Mouse (Mus musculus) hindbrain, postnatal 0 days (tissue): Measurements from ENCODE around the gene Nek2. TPM values are rescaled to one million over a fixed set of nuclear protein-coding genes. Genes with fewer than 3 reads are reported as not detected.

Experiments
- ATAC-seq: fragments of 200-750 bp; cut with Nextera tagmentation; 2 replicates; pipeline ENCODE4 v1.8.0; 2017; ENCODE audit warnings: mild to moderate bottlenecking, moderate TSS enrichment, moderate library complexity
- DNase-seq: peaks from one replicate; pipeline ENCODE4 v3.0.0-alpha.2; 2015; ENCODE audit warnings: low spot score
- H3K27ac ChIP-seq: fragments of 300-500 bp; sonication (generic); 2 replicates; pipeline ENCODE4 v1.5.1; 2014; ENCODE audit warnings: mild to moderate bottlenecking
- H3K27me3 ChIP-seq: fragments of 300-500 bp; sonication (generic); 2 replicates; pipeline ENCODE4 v1.6.1; 2014; ENCODE audit warnings: low read length, mixed read lengths; ENCODE audit not compliant: insufficient read depth
- H3K36me3 ChIP-seq: fragments of 300-500 bp; sonication (generic); 2 replicates; pipeline ENCODE4 v1.6.1; 2014; ENCODE audit warnings: low read length, mixed read lengths; ENCODE audit not compliant: insufficient read depth
- H3K4me1 ChIP-seq: fragments of 300-500 bp; sonication (generic); 2 replicates; pipeline ENCODE4 v1.6.1; 2014; ENCODE audit warnings: antibody characterized with exemption, low read length, mixed read lengths; ENCODE audit not compliant: insufficient read depth
- H3K4me2 ChIP-seq: fragments of 300-500 bp; sonication (generic); 2 replicates; pipeline ENCODE4 v1.6.1; 2014; ENCODE audit warnings: low read depth, mild to moderate bottlenecking, low read length, moderate library complexity, mixed read lengths
- H3K4me3 ChIP-seq: fragments of 300-500 bp; sonication (generic); 2 replicates; pipeline ENCODE4 v1.5.1; 2014; ENCODE audit warnings: low read length
- H3K9ac ChIP-seq: fragments of 300-500 bp; sonication (generic); replicated peaks from 2 replicates; pipeline ENCODE4 v1.6.1; 2014; ENCODE audit warnings: mild to moderate bottlenecking, low read length, moderate library complexity, mixed read lengths
- H3K9me3 ChIP-seq: fragments of 300-500 bp; sonication (generic); 2 replicates; pipeline ENCODE4 v1.6.1; 2016; ENCODE audit warnings: low read length, mixed read lengths
- CTCF ChIP-seq: IDR thresholded peaks from 2 replicates; pipeline ENCODE4 v1.5.1; 2016; ENCODE audit warnings: antibody characterized with exemption, control low read depth, low read depth
- WGBS: fragments of 180-500 bp; shearing (Covaris S2); extraction: QIAGEN DNeasy Blood & Tissue Kit; methylation state at CpG from one replicate; pipeline ENCODE4 v1.1.7; 2014; 5-methylcytosine and 5-hydroxymethylcytosine counted together
- polyA plus RNA-seq: library from polyadenylated mRNA; unstranded; fragments of >200 nt; fragmentation: Nextera tagmentation; extraction: Ambion mirVana; gene quantifications from 2 replicates; pipeline ENCODE4 v1.2.1, GENCODE M21; 2015
- total RNA-seq: library from RNA; depleted of rRNA; stranded (reverse); fragments of >200 nt; gene quantifications from 2 replicates; pipeline ENCODE4 v1.2.3, GENCODE M21; 2014

Gene Nek2
- total and polyA plus RNA-seq, 2 experiments from 2014 or later: 7.7 to 9.1 TPM

GRCm38 (mm10) chr1:191829124-191829523 lies 7.9 kb downstream of the Nek2 start:
- Histone ChIP-seq H3K4me2 (no peak overlapping the region), H3K27me3 (no peaks in the 10 kb centered on the region), H3K9ac (no peak overlapping the region), H3K4me1 (no peaks in the 10 kb centered on the region), H3K4me3 (no peak overlapping the region), H3K27ac (no peak overlapping the region), H3K36me3 (no peaks in the 10 kb centered on the region; the same call in 1 of the 2 replicates), H3K9me3 (no peaks in the 10 kb centered on the region)
- peak; percentile 23 for DNase-seq
- peak; percentile 59 for TF ChIP-seq CTCF
- WGBS: 86% methylated on average over 3 of the region's 3 CpGs
- ATAC-seq: 0 out of 2 replicates have a peak, but pooled peaks have one; percentile 32

- Histone ChIP-seq H3K36me3 (no peaks in the 10 kb centered on the region), H3K4me3 (no peak overlapping the region), H3K9ac (no peak overlapping the region), H3K4me1 (no peaks in the 10 kb centered on the region), H3K27ac (no peak overlapping the region), H3K9me3 (no peaks in the 10 kb centered on the region), H3K27me3 (no peaks in the 10 kb centered on the region), H3K4me2 (no peak overlapping the region)
- ATAC-seq: no peak
- no peak for TF ChIP-seq CTCF
- no peak for DNase-seq
- 97% methylated on average over 6 of the region's 6 CpGs for WGBS
Measured at GRCm38 (mm10) chr1:191833396-191833795, 12.2 kb downstream of the Nek2 start.

GRCm38 (mm10) chr1:191834825-191835224 lies 13.6 kb downstream of the Nek2 start:
- ATAC-seq (peak; percentile 68), DNase-seq (peak; percentile 87)
- no peak overlapping the region for H3K4me2 ChIP-seq
- H3K9me3 ChIP-seq: no peaks in the 10 kb centered on the region
- peaks cover 4% of the 10 kb centered on the region; the same call in 1 of the 2 replicates for H3K4me1 ChIP-seq
- H3K9ac ChIP-seq: no peak overlapping the region
- no peaks in the 10 kb centered on the region for H3K27me3 ChIP-seq
- no peak overlapping the region for H3K27ac ChIP-seq
- no peaks in the 10 kb centered on the region for H3K36me3 ChIP-seq
- 15% methylated on average over 19 of the region's 19 CpGs for WGBS
- TF ChIP-seq CTCF: peak; percentile 86
- H3K4me3 ChIP-seq: no peak overlapping the region

DNA sequence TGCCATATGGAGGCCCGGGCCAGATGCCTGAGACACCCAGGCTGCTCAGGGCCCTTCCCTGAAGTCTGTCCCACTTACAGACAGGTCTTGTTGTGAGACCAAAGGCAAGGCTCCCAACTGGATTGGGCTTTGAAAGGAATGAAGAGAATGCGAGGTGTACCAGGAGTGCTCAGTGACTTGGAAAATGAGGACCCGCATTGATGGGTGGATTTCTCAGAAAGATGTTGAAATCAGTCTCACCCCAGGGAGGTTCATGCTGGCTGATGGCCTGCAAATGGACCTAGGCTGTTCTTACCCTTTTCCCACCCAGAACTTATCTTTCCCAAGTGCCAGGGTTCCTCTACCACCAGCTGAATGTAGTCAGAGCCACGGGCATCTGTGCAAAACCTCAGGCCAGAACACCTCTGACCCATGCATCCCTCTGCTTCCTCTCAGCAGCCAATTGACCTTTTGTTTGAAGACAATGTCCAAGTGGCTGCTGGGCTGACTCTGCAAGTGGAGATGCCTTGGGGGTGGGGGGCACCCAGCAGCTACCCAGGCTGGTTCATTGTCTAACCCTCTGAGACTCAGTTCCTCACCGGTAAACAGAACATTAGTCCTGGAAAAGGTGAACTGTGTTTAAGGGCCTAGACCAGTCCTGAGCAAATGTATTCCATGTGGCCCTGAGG lies 15.2 kb downstream of the Nek2 start:
- DNase-seq: no peak
- WGBS: 46% methylated on average over 5 of the region's 5 CpGs
- Histone ChIP-seq H3K27me3 (no peaks in the 10 kb centered on the region), H3K4me3 (no peak overlapping the region), H3K9me3 (no peaks in the 10 kb centered on the region), H3K4me1 (peaks cover 4% of the 10 kb centered on the region; the same call in 1 of the 2 replicates), H3K36me3 (no peaks in the 10 kb centered on the region), H3K9ac (no peak overlapping the region), H3K4me2 (no peak overlapping the region), H3K27ac (no peak overlapping the region)
- no peak for TF ChIP-seq CTCF
- ATAC-seq: no peak

DNA sequence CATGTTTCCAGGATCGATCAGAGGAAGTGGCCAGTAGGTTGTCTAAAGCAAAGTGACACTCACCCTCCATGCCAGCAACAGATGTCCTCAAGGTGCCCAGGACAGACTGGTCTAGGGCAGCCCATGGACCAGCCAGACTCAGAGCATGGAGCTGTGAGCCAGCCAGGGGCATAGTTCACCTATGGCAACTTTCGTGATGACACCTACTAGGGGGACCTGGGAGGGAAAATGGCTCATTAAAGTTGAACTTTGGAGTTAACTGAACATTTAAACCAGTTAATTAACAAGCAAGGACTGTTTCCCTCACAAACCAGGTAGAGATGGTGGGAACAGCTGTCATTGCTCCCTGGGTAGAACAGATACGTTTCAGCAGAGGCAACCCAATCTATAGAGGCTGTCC lies 16.4 kb downstream of the Nek2 start:
- Histone ChIP-seq H3K4me2 (no peak overlapping the region), H3K36me3 (no peaks in the 10 kb centered on the region), H3K9me3 (no peaks in the 10 kb centered on the region), H3K9ac (no peak overlapping the region), H3K27me3 (no peaks in the 10 kb centered on the region), H3K4me3 (no peak overlapping the region), H3K4me1 (peaks cover 4% of the 10 kb centered on the region; the same call in 1 of the 2 replicates), H3K27ac (no peak overlapping the region)
- WGBS: 79% methylated on average over 3 of the region's 3 CpGs
- ATAC-seq (no peak), DNase-seq (no peak)
- no peak for TF ChIP-seq CTCF

GRCm38 (mm10) chr1:191838994-191839741 lies 17.9 kb downstream of the Nek2 start:
- H3K27me3 ChIP-seq: no peaks in the 10 kb centered on the region
- no peak for TF ChIP-seq CTCF
- no peaks in the 10 kb centered on the region for H3K9me3 ChIP-seq
- DNase-seq (peak; percentile 29), ATAC-seq (no peak)
- no peak overlapping the region for H3K4me3 ChIP-seq
- H3K27ac ChIP-seq: 0 out of 2 replicates have a peak overlapping the region, but pooled peaks have one; percentile 8
- no peaks in the 10 kb centered on the region for H3K36me3 ChIP-seq
- 39% methylated on average over 17 of the region's 17 CpGs for WGBS
- H3K4me1 ChIP-seq: peaks cover 4% of the 10 kb centered on the region; the same call in 1 of the 2 replicates
- H3K9ac ChIP-seq: no peak overlapping the region
- no peak overlapping the region for H3K4me2 ChIP-seq
